Mouse (Mus musculus) intestine, postnatal 0 days (tissue): ENCODE measurements at regions not wholly inside any gene's neighbourhood (a gene's known extent, or its start where the extent isn't known, plus 50 kb on each side); places are given as distances from the start of the nearest gene placed in this dataset.

Experiments
- ATAC-seq: fragments of 200-750 bp; cut with Nextera tagmentation; 2 replicates; pipeline ENCODE4 v1.8.0; 2017; ENCODE audit warnings: mild to moderate bottlenecking, moderate TSS enrichment, moderate library complexity
- H3K27ac ChIP-seq: fragments of 300-500 bp; sonication (generic); 2 replicates; pipeline ENCODE4 v1.5.1; 2014; ENCODE audit warnings: mild to moderate bottlenecking, low read depth, low read length, moderate library complexity
- H3K27me3 ChIP-seq: fragments of 300-500 bp; sonication (generic); replicated peaks from 2 replicates; pipeline ENCODE4 v1.6.1; 2014; ENCODE audit warnings: low read length, mixed read lengths; ENCODE audit not compliant: control insufficient read depth, insufficient read depth
- H3K36me3 ChIP-seq: fragments of 300-500 bp; sonication (generic); 2 replicates; pipeline ENCODE4 v1.6.1; 2014; ENCODE audit warnings: mild to moderate bottlenecking, moderate library complexity; ENCODE audit not compliant: control insufficient read depth, insufficient read depth
- H3K4me1 ChIP-seq: fragments of 300-500 bp; sonication (generic); replicated peaks from 2 replicates; pipeline ENCODE4 v1.6.1; 2014; ENCODE audit warnings: antibody characterized with exemption, low read length, mixed read lengths; ENCODE audit not compliant: control insufficient read depth, insufficient read depth
- H3K4me2 ChIP-seq: fragments of 300-500 bp; sonication (generic); replicated peaks from 2 replicates; pipeline ENCODE4 v1.6.1; 2014; ENCODE audit warnings: low read depth, mild to moderate bottlenecking, moderate library complexity
- H3K4me3 ChIP-seq: fragments of 300-500 bp; sonication (generic); 2 replicates; pipeline ENCODE4 v1.5.1; 2014; ENCODE audit warnings: low read depth, low read length
- H3K9ac ChIP-seq: fragments of 300-500 bp; sonication (generic); 2 replicates; pipeline ENCODE4 v1.6.1; 2014; ENCODE audit warnings: mild to moderate bottlenecking, low read depth, low read length
- H3K9me3 ChIP-seq: fragments of 300-500 bp; sonication (generic); 2 replicates; pipeline ENCODE4 v1.6.1; 2016; ENCODE audit warnings: mixed run types; ENCODE audit not compliant: control insufficient read depth
- CTCF ChIP-seq: sonication (generic); IDR thresholded peaks from 2 replicates; pipeline ENCODE4 v1.5.1; 2016; ENCODE audit warnings: low read depth, mild to moderate bottlenecking, control low read depth, antibody characterized with exemption, moderate library complexity
- WGBS: fragments of 180-500 bp; shearing (Covaris S2); extraction: QIAGEN DNeasy Blood & Tissue Kit; methylation state at CpG from one replicate; pipeline ENCODE4 v1.1.7; 2014; 5-methylcytosine and 5-hydroxymethylcytosine counted together

GRCm38 (mm10) chr9:113457169-113457850 lies 250.7 kb downstream of the Pdcd6ip start:
- H3K9ac ChIP-seq: no peak overlapping the region
- ATAC-seq: no peak
- no peaks in the 10 kb centered on the region for H3K9me3 ChIP-seq
- no peak overlapping the region for H3K4me2 ChIP-seq
- no peak overlapping the region for H3K27ac ChIP-seq
- H3K4me3 ChIP-seq: no peak overlapping the region
- H3K27me3 ChIP-seq: no peaks in the 10 kb centered on the region
- TF ChIP-seq CTCF: no peak
- H3K36me3 ChIP-seq: no peaks in the 10 kb centered on the region
- H3K4me1 ChIP-seq: no peaks in the 10 kb centered on the region
- 58% methylated on average over 13 of the region's 13 CpGs for WGBS

DNA sequence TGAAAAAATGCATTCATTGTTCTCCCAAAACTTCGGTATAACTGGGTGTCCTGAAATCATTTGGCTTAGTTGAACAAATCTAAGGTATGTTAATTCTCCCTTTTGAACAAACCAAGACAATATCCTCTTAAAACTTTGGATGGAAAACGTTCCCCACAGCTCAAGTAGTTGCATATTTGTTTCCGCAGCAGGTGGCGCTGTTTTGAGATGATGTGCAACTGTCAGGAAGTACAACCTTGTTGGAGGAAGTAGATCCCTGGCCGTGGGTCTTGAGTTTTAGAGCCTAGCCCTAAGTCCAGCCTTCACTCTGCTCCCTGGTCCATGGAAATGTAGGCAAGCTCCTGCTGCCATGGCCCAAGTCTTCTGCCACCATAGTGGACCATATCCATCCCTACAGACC lies 252.5 kb downstream of the Pdcd6ip start:
- WGBS: 87% methylated on average over 5 of the region's 5 CpGs
- ATAC-seq: no peak

GRCm38 (mm10) chr9:113453231-113453630 lies 254.8 kb downstream of the Pdcd6ip start:
- no peak for TF ChIP-seq CTCF
- Histone ChIP-seq H3K36me3 (no peaks in the 10 kb centered on the region), H3K9ac (no peak overlapping the region), H3K4me2 (no peak overlapping the region), H3K4me3 (no peak overlapping the region), H3K9me3 (no peaks in the 10 kb centered on the region), H3K27ac (no peak overlapping the region), H3K4me1 (no peaks in the 10 kb centered on the region), H3K27me3 (no peaks in the 10 kb centered on the region)
- no peak for ATAC-seq
- 66% methylated on average over 3 of the region's 3 CpGs for WGBS

More for the DNA sequence above, 252.5 kb downstream of the Pdcd6ip start:
- no peak overlapping the region for H3K9ac ChIP-seq
- H3K4me3 ChIP-seq: no peak overlapping the region
- no peaks in the 10 kb centered on the region for H3K4me1 ChIP-seq
- H3K36me3 ChIP-seq: no peaks in the 10 kb centered on the region
- no peak overlapping the region for H3K4me2 ChIP-seq
- peak; percentile 19; the same call in 1 of the 2 replicates for TF ChIP-seq CTCF
- H3K9me3 ChIP-seq: no peaks in the 10 kb centered on the region
- H3K27ac ChIP-seq: no peak overlapping the region
- no peaks in the 10 kb centered on the region for H3K27me3 ChIP-seq

- 6% methylated on average over 21 of the region's 21 CpGs for WGBS
- no peak overlapping the region for H3K27ac ChIP-seq
- peak overlapping the region; percentile 38 for H3K4me3 ChIP-seq
- H3K9ac ChIP-seq: no peak overlapping the region
- H3K4me1 ChIP-seq: no peaks in the 10 kb centered on the region
- H3K9me3 ChIP-seq: no peaks in the 10 kb centered on the region
- peak overlapping the region; percentile 64 for H3K4me2 ChIP-seq
- TF ChIP-seq CTCF: peak; percentile 93
- H3K36me3 ChIP-seq: no peaks in the 10 kb centered on the region
- H3K27me3 ChIP-seq: no peaks in the 10 kb centered on the region
- ATAC-seq: no peak
Observed at GRCm38 (mm10) chr9:113441770-113442411, 266.2 kb downstream of the Pdcd6ip start.

DNA sequence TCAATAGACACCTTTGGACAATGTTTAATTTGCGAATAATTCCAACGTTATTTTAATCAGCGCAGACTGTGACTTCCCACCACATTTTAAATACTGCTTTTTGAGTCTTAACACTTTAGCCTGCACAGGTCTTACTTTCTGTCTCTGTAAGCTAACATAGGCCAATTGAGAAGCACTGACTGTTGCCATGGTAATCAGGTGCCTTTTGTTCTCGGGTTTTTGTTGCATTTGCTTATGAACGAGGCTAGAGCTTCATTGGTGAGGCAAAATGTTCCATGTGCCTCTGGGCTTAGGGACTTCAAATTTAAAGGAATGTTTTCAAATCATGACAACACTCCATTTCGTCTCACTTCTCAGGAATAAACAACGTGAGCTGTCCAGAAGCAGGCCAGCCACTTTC lies 269.7 kb downstream of the Pdcd6ip start:
- 71% methylated on average over 7 of the region's 7 CpGs for whole genome bisulfite sequencing
- Histone ChIP-seq H3K9ac (no peak overlapping the region), H3K4me2 (no peak overlapping the region), H3K9me3 (no peaks in the 10 kb centered on the region), H3K36me3 (no peaks in the 10 kb centered on the region), H3K27ac (no peak overlapping the region), H3K4me3 (no peak overlapping the region), H3K4me1 (no peaks in the 10 kb centered on the region), H3K27me3 (no peaks in the 10 kb centered on the region)
- TF ChIP-seq CTCF: no peak
- ATAC-seq: no peak

DNA sequence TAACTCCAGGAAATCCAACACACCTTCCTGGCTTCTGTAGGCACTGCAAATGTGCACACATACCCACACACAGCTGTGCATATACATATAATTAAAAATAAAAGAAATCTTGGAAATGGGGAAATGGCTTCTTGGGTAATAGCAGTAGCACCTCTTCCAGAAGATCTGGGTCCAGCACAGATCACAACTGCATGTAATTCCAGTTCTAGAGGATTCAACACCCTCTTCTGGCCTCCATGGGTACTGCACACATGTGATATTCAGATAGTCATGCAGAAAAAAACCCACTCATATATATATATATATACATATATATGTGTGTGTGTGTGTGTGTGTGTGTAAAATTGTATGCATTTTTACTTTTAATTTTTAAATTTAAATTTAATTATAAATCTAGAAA lies 272.1 kb downstream of the Pdcd6ip start:
- no peaks in the 10 kb centered on the region for H3K36me3 ChIP-seq
- TF ChIP-seq CTCF: peak; percentile 26
- ATAC-seq: no peak
- no peaks in the 10 kb centered on the region for H3K4me1 ChIP-seq
- H3K4me3 ChIP-seq: no peak overlapping the region
- no peaks in the 10 kb centered on the region for H3K27me3 ChIP-seq
- no peak overlapping the region for H3K4me2 ChIP-seq
- H3K9me3 ChIP-seq: no peaks in the 10 kb centered on the region
- H3K9ac ChIP-seq: no peak overlapping the region
- H3K27ac ChIP-seq: no peak overlapping the region
